Mouse (Mus musculus): ENCODE results near the gene Dchs2. TPM values are rescaled to one million over a fixed set of nuclear protein-coding genes. Genes with fewer than 3 reads are reported as not detected.
"Not testable (repeated sequence)": the region's sequence is repeated elsewhere in the genome, so short reads cannot be mapped to it uniquely, and the experiment has no call there.

The Dchs2 gene
- polyA plus RNA-seq, 1 experiment = not detected

GRCm38 (mm10) chr3:83112869-83113268 is 14.9 kb upstream of the Dchs2 start:
- no peak for TF ChIP-seq POLR2A (IDR thresholded peaks at IDR 0.05; ENCODE audit: borderline replicate concordance, low read depth, low read length)
- no peak for TF ChIP-seq CTCF (IDR thresholded peaks at IDR 0.05; ENCODE audit: low read depth, low read length)
- Histone ChIP-seq H3K27ac (ENCODE audit: insufficient read depth, low read depth, low read length) (no peak overlapping the region), H3K4me3 (ENCODE audit: insufficient read depth, low read length) (no peak overlapping the region), H3K4me1 (ENCODE audit: control insufficient read depth, insufficient read depth, low read length) (no peaks in the 10 kb centered on the region)

- no peaks in the 10 kb centered on the region for H3K4me1 ChIP-seq (ENCODE audit: control insufficient read depth, insufficient read depth, low read length)
- TF ChIP-seq POLR2A (IDR thresholded peaks at IDR 0.05; ENCODE audit: borderline replicate concordance, low read depth, low read length) = no peak
- no peak for TF ChIP-seq CTCF (IDR thresholded peaks at IDR 0.05; ENCODE audit: low read depth, low read length)
- no peak overlapping the region for H3K27ac ChIP-seq (ENCODE audit: insufficient read depth, low read depth, low read length)
- no peak overlapping the region for H3K4me3 ChIP-seq (ENCODE audit: insufficient read depth, low read length)
Observed at GRCm38 (mm10) chr3:83114946-83115345, 12.8 kb upstream of the Dchs2 start.

GRCm38 (mm10) chr3:83117592-83117991 is 10.2 kb upstream of the Dchs2 start:
- H3K4me3 ChIP-seq (ENCODE audit: insufficient read depth, low read length) = no peak overlapping the region
- no peak overlapping the region for H3K27ac ChIP-seq (ENCODE audit: insufficient read depth, low read depth, low read length)
- no peak for TF ChIP-seq CTCF (IDR thresholded peaks at IDR 0.05; ENCODE audit: low read depth, low read length)
- no peak for TF ChIP-seq POLR2A (IDR thresholded peaks at IDR 0.05; ENCODE audit: borderline replicate concordance, low read depth, low read length)
- H3K4me1 ChIP-seq (ENCODE audit: control insufficient read depth, insufficient read depth, low read length) = no peaks in the 10 kb centered on the region

GRCm38 (mm10) chr3:83123945-83124344 is 3.8 kb upstream of the Dchs2 start:
- not testable (repeated sequence) for H3K4me3 ChIP-seq (ENCODE audit: insufficient read depth, low read length)

GRCm38 (mm10) chr3:83127088-83127725 is 541 bp upstream of the Dchs2 start:
- H3K4me1 ChIP-seq (ENCODE audit: control insufficient read depth, insufficient read depth, low read length) = no peaks in the 10 kb centered on the region
- H3K4me3 ChIP-seq (ENCODE audit: insufficient read depth, low read length) = no peak overlapping the region
- TF ChIP-seq POLR2A (IDR thresholded peaks at IDR 0.05; ENCODE audit: borderline replicate concordance, low read depth, low read length) = no peak
- no peak for TF ChIP-seq CTCF (IDR thresholded peaks at IDR 0.05; ENCODE audit: low read depth, low read length)
- H3K27ac ChIP-seq (ENCODE audit: insufficient read depth, low read depth, low read length) = no peak overlapping the region

More at GRCm38 (mm10) chr3:83123945-83124344, 3.8 kb upstream of the Dchs2 start:
- not testable (repeated sequence) for H3K4me1 ChIP-seq (ENCODE audit: control insufficient read depth, insufficient read depth, low read length); H3K27ac ChIP-seq (ENCODE audit: insufficient read depth, low read depth, low read length)

- no peaks in the 10 kb centered on the region for H3K4me1 ChIP-seq (ENCODE audit: control insufficient read depth, insufficient read depth, low read length)
- no peak overlapping the region for H3K27ac ChIP-seq (ENCODE audit: insufficient read depth, low read depth, low read length)
- H3K4me3 ChIP-seq (ENCODE audit: insufficient read depth, low read length) = no peak overlapping the region
- TF ChIP-seq CTCF (IDR thresholded peaks at IDR 0.05; ENCODE audit: low read depth, low read length) (no peak), POLR2A (IDR thresholded peaks at IDR 0.05; ENCODE audit: borderline replicate concordance, low read depth, low read length) (no peak)
Observed at GRCm38 (mm10) chr3:83128449-83128922, 738 bp downstream of the Dchs2 start.

- H3K27ac ChIP-seq (ENCODE audit: insufficient read depth, low read depth, low read length) = no peak overlapping the region
- no peak overlapping the region for H3K4me3 ChIP-seq (ENCODE audit: insufficient read depth, low read length)
- no peaks in the 10 kb centered on the region for H3K4me1 ChIP-seq (ENCODE audit: control insufficient read depth, insufficient read depth, low read length)
- no peak for TF ChIP-seq CTCF (IDR thresholded peaks at IDR 0.05; ENCODE audit: low read depth, low read length)
- TF ChIP-seq POLR2A (IDR thresholded peaks at IDR 0.05; ENCODE audit: borderline replicate concordance, low read depth, low read length) = no peak
Observed at GRCm38 (mm10) chr3:83129151-83129550, 1.4 kb downstream of the Dchs2 start.

- TF ChIP-seq POLR2A (IDR thresholded peaks at IDR 0.05; ENCODE audit: borderline replicate concordance, low read depth, low read length) = no peak
- TF ChIP-seq CTCF (IDR thresholded peaks at IDR 0.05; ENCODE audit: low read depth, low read length) = no peak
- no peak overlapping the region for H3K4me3 ChIP-seq (ENCODE audit: insufficient read depth, low read length)
Observed at GRCm38 (mm10) chr3:83136413-83136812, 8.7 kb downstream of the Dchs2 start.

GRCm38 (mm10) chr3:83138820-83139219 is 11.1 kb downstream of the Dchs2 start:
- Histone ChIP-seq H3K27ac (ENCODE audit: insufficient read depth, low read depth, low read length) (no peak overlapping the region), H3K4me3 (ENCODE audit: insufficient read depth, low read length) (no peak overlapping the region), H3K4me1 (ENCODE audit: control insufficient read depth, insufficient read depth, low read length) (no peaks in the 10 kb centered on the region)
- TF ChIP-seq CTCF (IDR thresholded peaks at IDR 0.05; ENCODE audit: low read depth, low read length) (no peak), POLR2A (IDR thresholded peaks at IDR 0.05; ENCODE audit: borderline replicate concordance, low read depth, low read length) (no peak)

More at GRCm38 (mm10) chr3:83136413-83136812, 8.7 kb downstream of the Dchs2 start:
- no peak overlapping the region for H3K27ac ChIP-seq (ENCODE audit: insufficient read depth, low read depth, low read length)
- H3K4me1 ChIP-seq (ENCODE audit: control insufficient read depth, insufficient read depth, low read length) = no peaks in the 10 kb centered on the region

- no peak overlapping the region for H3K4me3 ChIP-seq (ENCODE audit: insufficient read depth, low read length)
- no peak overlapping the region for H3K27ac ChIP-seq (ENCODE audit: insufficient read depth, low read depth, low read length)
- TF ChIP-seq CTCF (IDR thresholded peaks at IDR 0.05; ENCODE audit: low read depth, low read length) (no peak), POLR2A (IDR thresholded peaks at IDR 0.05; ENCODE audit: borderline replicate concordance, low read depth, low read length) (no peak)
- no peaks in the 10 kb centered on the region for H3K4me1 ChIP-seq (ENCODE audit: control insufficient read depth, insufficient read depth, low read length)
Observed at GRCm38 (mm10) chr3:83145610-83146009, 17.9 kb downstream of the Dchs2 start.
